Mouse (Mus musculus) embryo, embryonic 11.5 days (tissue): Measurements from ENCODE around the gene Mthfd1l.

Source experiments
- DNase-seq: peaks from one replicate; pipeline ENCODE4 v3.0.0-alpha.2; 2012; ENCODE audit warnings: low read depth, low spot score

Gene Mthfd1l

GRCm38 (mm10) chr10:4151862-4152776, 179.2 kb downstream of the Mthfd1l start:
- DNase-seq, result no peak

- no peak for DNase-seq
These were observed 180.1 kb downstream of the Mthfd1l start for GRCm38 (mm10) chr10:4153031-4153430.

GRCm38 (mm10) chr10:4154035-4154434, 181.1 kb downstream of the Mthfd1l start:
- DNase-seq, result no peak

- DNase-seq, result no peak
These were observed 182.6 kb downstream of the Mthfd1l start for GRCm38 (mm10) chr10:4155521-4155920.

- no peak for DNase-seq
These were observed 185.6 kb downstream of the Mthfd1l start for GRCm38 (mm10) chr10:4158533-4158932.

- no peak for DNase-seq
These were observed 186.7 kb downstream of the Mthfd1l start for GRCm38 (mm10) chr10:4159541-4160090.

GRCm38 (mm10) chr10:4160242-4160785, 187.4 kb downstream of the Mthfd1l start:
- DNase-seq, result no peak

- no peak for DNase-seq
These were observed 189.1 kb downstream of the Mthfd1l start for GRCm38 (mm10) chr10:4162049-4162448.

GRCm38 (mm10) chr10:4162976-4163375, 190.1 kb downstream of the Mthfd1l start:
- no peak for DNase-seq

GRCm38 (mm10) chr10:4164681-4165080, 191.8 kb downstream of the Mthfd1l start:
- DNase-seq, result no peak

GRCm38 (mm10) chr10:4168222-4168798, 195.4 kb downstream of the Mthfd1l start:
- no peak for DNase-seq

GRCm38 (mm10) chr10:4174229-4174628, 201.3 kb downstream of the Mthfd1l start:
- DNase-seq, result no peak

- DNase-seq, result no peak
These were observed 201.8 kb downstream of the Mthfd1l start for GRCm38 (mm10) chr10:4174717-4175116.

GRCm38 (mm10) chr10:4177285-4177684, 204.4 kb downstream of the Mthfd1l start:
- no peak for DNase-seq

GRCm38 (mm10) chr10:4179049-4179790, 206.3 kb downstream of the Mthfd1l start:
- DNase-seq, result no peak

- no peak for DNase-seq
These were observed 209.0 kb downstream of the Mthfd1l start for GRCm38 (mm10) chr10:4181953-4182352.

GRCm38 (mm10) chr10:4182406-4182805, 209.5 kb downstream of the Mthfd1l start:
- DNase-seq, result no peak

GRCm38 (mm10) chr10:4188614-4189402, 215.9 kb downstream of the Mthfd1l start:
- DNase-seq, result no peak

- no peak for DNase-seq
These were observed 216.5 kb downstream of the Mthfd1l start for GRCm38 (mm10) chr10:4189422-4189821.

GRCm38 (mm10) chr10:4198978-4199377, 226.1 kb downstream of the Mthfd1l start:
- DNase-seq, result no peak

- no peak for DNase-seq
These were observed 227.0 kb downstream of the Mthfd1l start for GRCm38 (mm10) chr10:4199926-4200325.
